Mouse (Mus musculus): ENCODE results near the gene Ehmt2. TPM values are rescaled to one million over a fixed set of nuclear protein-coding genes. Genes with fewer than 3 reads are reported as not detected.
"Not testable (repeated sequence)": the region's sequence is repeated elsewhere in the genome, so short reads cannot be mapped to it uniquely, and the experiment has no call there.

The Ehmt2 gene
- polyA plus RNA-seq, 1 experiment from 2014 or later: 70.0 TPM

DNA sequence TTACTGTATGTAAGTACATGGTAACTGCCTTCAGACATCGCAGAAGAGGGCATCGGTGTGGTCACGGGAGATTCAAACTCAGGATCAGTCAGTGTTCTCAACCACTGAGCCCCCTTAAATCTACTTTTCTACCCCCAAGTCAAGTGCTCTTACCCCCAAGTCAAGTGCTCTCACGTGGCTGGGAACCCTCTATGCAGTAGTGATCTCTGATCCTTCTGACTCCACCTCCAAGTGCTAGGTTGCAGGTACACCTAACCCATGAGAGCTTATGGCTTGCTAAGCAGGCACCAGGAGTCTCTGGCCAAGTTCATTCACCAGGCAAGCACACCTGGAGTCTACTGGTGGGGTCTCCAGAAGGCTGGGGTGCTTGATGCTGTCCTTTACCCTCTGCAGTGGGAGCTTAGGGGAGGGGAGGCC, 51.3 kb downstream of the Ehmt2 start:
- H3K4me3 ChIP-seq (replicated peaks): no peak overlapping the region
- 47% methylated on average over 4 of the region's 4 CpGs for WGBS
- 0 out of 2 replicates have a peak, but pooled peaks have one; percentile 3 for ATAC-seq (ENCODE audit: insufficient read depth, low FRiP score, low read depth)

DNA sequence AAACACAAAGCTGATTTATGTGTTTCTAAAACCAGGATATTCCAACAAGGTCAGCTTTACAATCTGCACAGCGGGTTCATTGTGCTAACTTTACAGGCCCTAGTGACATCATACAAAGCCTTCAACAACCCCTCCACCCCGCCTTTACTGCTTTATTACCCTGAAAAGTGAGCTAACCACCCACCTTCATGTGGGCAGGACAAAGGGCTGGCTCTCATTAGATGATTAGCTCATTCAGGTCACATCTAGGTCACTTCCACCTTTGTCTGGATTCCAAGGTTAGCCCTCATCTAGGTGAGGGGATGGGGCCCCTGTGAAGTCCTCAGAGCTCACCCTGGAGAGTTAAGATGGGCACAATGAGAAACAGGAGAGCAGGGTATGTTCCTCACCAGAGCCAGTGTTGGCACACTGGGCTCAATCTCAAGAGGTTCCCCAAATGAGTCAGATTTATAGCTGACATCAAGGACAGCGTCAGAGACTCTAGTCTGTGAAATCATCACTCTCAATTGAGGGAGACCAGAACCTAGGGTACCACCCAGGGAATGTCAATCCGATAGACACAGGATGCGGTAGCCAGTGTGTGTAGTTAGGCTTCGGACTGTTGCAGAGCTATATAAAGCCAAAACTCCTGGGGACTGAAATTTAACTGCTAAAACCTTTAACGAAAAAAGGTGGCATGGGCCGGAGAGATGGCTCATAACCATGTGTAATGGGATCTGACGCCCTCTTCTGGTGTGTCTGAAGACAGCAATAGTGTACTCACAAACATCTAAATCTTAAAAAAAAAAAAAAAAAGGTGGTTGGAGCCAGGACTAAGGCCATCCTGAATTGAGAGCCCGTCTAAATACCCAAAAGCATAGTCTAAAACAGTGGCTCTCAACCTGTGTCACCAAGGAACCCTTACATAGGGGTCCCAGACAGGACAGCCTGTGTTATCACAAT, 52.5 kb downstream of the Ehmt2 start:
- no peak for ATAC-seq (ENCODE audit: insufficient read depth, low FRiP score, low read depth)
- Histone ChIP-seq H3K4me1 (peaks cover 9% of the 10 kb centered on the region; the same call in 1 of the 2 replicates), H3K9ac (peak overlapping the region; percentile 99), H3K27me3 (replicated peaks) (no peaks in the 10 kb centered on the region), H3K4me3 (replicated peaks) (peak overlapping the region; percentile 94), H3K4me2 (peak overlapping the region; percentile 81), H3K9me3 (no peaks in the 10 kb centered on the region), H3K36me3 (peaks cover 16% of the 10 kb centered on the region; the same call in 1 of the 2 replicates), H3K27ac (peak overlapping the region; percentile 92)
- 25% methylated on average over 10 of the region's 10 CpGs for WGBS

More for the DNA sequence above, 51.3 kb downstream of the Ehmt2 start:
- no peaks in the 10 kb centered on the region for H3K9me3 ChIP-seq
- peaks cover 9% of the 10 kb centered on the region; the same call in 1 of the 2 replicates for H3K4me1 ChIP-seq
- no peak overlapping the region for H3K9ac ChIP-seq
- no peak overlapping the region for H3K4me2 ChIP-seq
- H3K27me3 ChIP-seq (replicated peaks): no peaks in the 10 kb centered on the region
- peaks cover 16% of the 10 kb centered on the region; the same call in 1 of the 2 replicates for H3K36me3 ChIP-seq
- peak overlapping the region; percentile 63; the same call in 1 of the 2 replicates for H3K27ac ChIP-seq

DNA sequence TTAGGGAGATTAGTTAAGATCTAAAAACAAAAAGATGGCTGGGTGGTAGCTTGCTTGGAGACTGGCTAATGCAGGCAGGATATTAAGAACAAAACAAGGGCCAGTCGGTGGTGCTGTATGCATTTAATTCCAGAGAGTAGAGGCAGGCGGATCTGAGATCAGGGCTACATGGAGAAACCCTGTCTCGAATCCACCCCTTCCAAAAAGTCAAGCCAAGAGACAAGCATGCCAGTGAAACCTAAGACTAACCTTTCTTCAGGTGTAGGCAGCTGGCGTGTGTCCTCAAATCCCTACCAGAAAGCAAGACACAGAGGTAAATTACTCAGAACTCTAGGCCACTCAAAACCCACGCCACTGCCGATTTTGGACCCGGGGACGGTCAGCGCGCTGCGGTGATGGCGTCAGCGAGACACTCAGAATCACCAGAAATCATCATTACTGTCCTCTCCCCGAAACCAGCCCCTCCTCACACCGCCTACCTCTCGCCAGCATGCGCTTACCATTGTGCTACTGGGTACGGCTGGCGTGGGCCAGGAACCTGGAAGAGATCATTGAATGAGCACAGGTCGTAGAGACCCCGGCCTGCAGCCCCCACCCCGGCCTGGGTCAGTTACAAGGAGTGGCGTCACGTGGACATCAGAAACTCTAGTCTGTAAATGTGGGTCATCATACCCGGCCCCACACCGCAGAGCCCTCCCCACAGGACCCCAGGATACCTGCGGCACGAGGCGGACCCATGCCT, 53.5 kb downstream of the Ehmt2 start:
- Histone ChIP-seq H3K9ac (peak overlapping the region; percentile 99), H3K27ac (peak overlapping the region; percentile 92), H3K4me1 (peaks cover 9% of the 10 kb centered on the region; the same call in 1 of the 2 replicates), H3K27me3 (replicated peaks) (no peaks in the 10 kb centered on the region), H3K9me3 (no peaks in the 10 kb centered on the region), H3K36me3 (peaks cover 16% of the 10 kb centered on the region; the same call in 1 of the 2 replicates), H3K4me3 (replicated peaks) (peak overlapping the region; percentile 94), H3K4me2 (peak overlapping the region; percentile 81)
- under 1% methylated on average over 29 of the region's 29 CpGs for WGBS
- peak; percentile 21 for ATAC-seq (ENCODE audit: insufficient read depth, low FRiP score, low read depth)

DNA sequence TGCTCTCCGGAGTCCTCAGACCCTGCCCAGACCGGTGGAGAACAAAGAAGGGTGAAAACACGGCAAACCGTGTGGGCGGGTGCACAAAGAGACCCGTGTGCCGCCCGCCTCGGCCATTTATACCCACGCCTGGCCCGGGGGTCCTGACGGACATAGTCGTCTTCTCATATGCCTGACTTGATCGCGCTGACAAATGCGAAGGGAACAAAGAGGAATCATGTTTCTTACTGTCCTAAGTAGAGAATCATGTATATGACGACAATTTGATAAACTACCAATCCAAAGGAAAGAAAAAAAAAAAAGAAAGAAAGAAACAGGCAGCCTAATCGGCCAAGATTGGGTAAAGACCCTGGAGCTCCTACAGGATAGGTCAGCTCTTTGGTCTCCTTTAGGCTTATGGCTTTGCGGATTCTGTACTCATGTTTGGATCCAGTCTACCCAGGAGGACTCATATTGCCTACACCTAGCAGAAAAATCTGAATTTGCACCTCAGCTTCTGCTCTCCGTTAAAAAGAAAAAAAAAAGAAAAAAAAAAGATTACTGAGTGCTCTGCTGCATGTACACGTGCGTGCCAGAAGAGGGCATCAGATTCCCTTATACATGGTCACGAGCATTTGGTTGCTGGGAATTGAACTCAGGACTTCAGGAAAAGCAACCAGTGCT, 54.2 kb downstream of the Ehmt2 start:
- WGBS: under 1% methylated on average over 23 of the region's 23 CpGs
- peak overlapping the region; percentile 81 for H3K4me2 ChIP-seq
- peaks cover 16% of the 10 kb centered on the region; the same call in 1 of the 2 replicates for H3K36me3 ChIP-seq
- peak overlapping the region; percentile 92 for H3K27ac ChIP-seq
- peak overlapping the region; percentile 94 for H3K4me3 ChIP-seq (replicated peaks)
- peak; percentile 70; the same call in 1 of the 2 replicates for ATAC-seq (ENCODE audit: insufficient read depth, low FRiP score, low read depth)
- peaks cover 9% of the 10 kb centered on the region; the same call in 1 of the 2 replicates for H3K4me1 ChIP-seq
- no peaks in the 10 kb centered on the region for H3K9me3 ChIP-seq
- no peaks in the 10 kb centered on the region for H3K27me3 ChIP-seq (replicated peaks)
- peak overlapping the region; percentile 99 for H3K9ac ChIP-seq

DNA sequence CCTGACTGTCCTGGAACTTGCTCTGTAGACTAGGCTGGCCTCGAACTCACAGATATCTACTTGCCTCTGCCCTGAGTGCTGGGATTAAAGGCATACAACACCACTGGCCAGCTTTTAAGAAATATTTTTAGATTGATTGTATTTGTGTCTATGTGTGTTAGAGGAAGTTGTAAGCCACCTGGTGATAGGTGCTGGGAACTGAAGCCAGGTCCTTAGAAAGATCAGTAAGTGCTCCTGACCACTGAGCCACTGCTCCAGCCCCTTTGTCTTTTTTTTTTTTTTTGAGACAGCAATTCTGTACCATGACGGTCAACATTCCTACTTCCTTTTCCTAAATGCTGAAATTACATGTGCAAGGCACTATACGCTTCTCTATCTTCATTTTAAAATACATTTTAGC, 55.0 kb downstream of the Ehmt2 start:
- H3K4me3 ChIP-seq (replicated peaks): no peak overlapping the region
- 93% methylated on average over 3 of the region's 3 CpGs for WGBS
- H3K36me3 ChIP-seq: peaks cover 16% of the 10 kb centered on the region; the same call in 1 of the 2 replicates
- no peaks in the 10 kb centered on the region for H3K27me3 ChIP-seq (replicated peaks)
- H3K27ac ChIP-seq: 0 out of 2 replicates have a peak overlapping the region, but pooled peaks have one; percentile 92
- no peak overlapping the region for H3K9ac ChIP-seq
- H3K9me3 ChIP-seq: no peaks in the 10 kb centered on the region
- H3K4me1 ChIP-seq: peaks cover 9% of the 10 kb centered on the region; the same call in 1 of the 2 replicates
- ATAC-seq (ENCODE audit: insufficient read depth, low FRiP score, low read depth): no peak
- H3K4me2 ChIP-seq: 0 out of 2 replicates have a peak overlapping the region, but pooled peaks have one; percentile 81

DNA sequence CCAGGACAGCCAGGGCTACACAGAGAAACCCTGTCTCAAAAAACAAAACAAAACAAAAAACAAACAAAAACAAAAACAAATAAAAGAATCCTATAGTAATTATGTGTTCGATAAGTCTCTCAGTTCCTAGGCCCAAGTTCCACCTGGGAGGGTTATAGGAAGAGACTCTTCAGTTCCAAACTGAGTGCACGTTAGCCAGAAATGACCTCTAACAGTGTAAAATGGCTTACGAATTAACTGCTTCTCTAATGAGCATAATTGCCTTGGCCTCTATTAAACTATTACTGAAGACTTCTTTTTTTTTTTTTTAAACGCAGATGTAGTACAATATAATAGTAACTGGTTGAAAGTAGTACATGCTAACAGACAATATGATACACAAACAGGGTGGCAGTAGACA, 55.6 kb downstream of the Ehmt2 start:
- no peak overlapping the region for H3K4me3 ChIP-seq (replicated peaks)
- H3K9ac ChIP-seq: no peak overlapping the region
- H3K4me1 ChIP-seq: peaks cover 9% of the 10 kb centered on the region; the same call in 1 of the 2 replicates
- H3K4me2 ChIP-seq: no peak overlapping the region
- H3K36me3 ChIP-seq: peaks cover 16% of the 10 kb centered on the region; the same call in 1 of the 2 replicates
- ATAC-seq (ENCODE audit: insufficient read depth, low FRiP score, low read depth): no peak
- 89% methylated on average over 4 of the region's 4 CpGs for WGBS
- no peaks in the 10 kb centered on the region for H3K9me3 ChIP-seq
- H3K27ac ChIP-seq: no peak overlapping the region
- no peaks in the 10 kb centered on the region for H3K27me3 ChIP-seq (replicated peaks)

DNA sequence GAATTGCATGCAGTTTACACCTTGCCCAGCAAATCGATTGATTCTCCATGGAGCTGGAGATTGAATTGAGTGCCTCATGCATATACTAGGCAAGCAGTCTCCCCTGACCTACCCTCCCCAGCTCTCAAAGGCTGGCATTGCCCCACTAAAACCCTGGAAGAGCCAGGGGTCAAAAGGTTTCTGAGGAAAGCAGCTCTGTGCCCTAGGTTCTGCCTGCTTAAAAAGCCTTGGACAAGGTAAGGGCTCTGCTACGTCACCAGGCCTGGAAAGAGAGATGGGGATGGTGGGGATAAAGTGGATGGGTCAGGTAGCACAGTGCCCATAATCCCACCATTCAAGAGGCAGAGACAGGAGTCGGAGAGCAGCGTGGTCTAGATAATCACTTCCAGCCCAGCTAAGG, 56.6 kb downstream of the Ehmt2 start:
- WGBS: 86% methylated on average over 4 of the region's 4 CpGs
- peaks cover 10% of the 10 kb centered on the region for H3K4me1 ChIP-seq
- H3K4me2 ChIP-seq: no peak overlapping the region
- ATAC-seq (ENCODE audit: insufficient read depth, low FRiP score, low read depth): no peak
- no peak overlapping the region for H3K9ac ChIP-seq
- H3K36me3 ChIP-seq: peaks cover 10% of the 10 kb centered on the region; the same call in 1 of the 2 replicates
- H3K27ac ChIP-seq: no peak overlapping the region
- no peaks in the 10 kb centered on the region for H3K27me3 ChIP-seq (replicated peaks)
- H3K4me3 ChIP-seq (replicated peaks): no peak overlapping the region
- no peaks in the 10 kb centered on the region for H3K9me3 ChIP-seq

DNA sequence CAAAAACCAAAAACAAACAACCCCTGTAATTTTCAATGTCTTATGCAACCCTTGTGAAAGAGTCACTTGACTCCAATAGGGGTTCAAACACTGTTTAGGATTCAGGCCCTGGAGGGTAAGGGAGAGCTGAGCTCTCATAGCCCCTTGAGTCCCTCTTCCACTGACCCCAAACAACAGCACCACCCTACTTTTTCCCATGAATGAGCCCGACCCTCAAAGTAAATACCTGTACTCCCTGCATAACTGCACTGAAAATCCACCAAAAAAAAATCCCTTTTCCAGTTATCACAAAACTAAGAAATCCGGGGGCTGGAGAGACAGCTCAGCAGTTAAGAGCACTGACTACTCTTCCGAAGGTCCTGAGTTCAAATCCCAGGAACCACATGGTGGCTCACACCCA, 57.6 kb downstream of the Ehmt2 start:
- no peak overlapping the region for H3K27ac ChIP-seq
- ATAC-seq (ENCODE audit: insufficient read depth, low FRiP score, low read depth): no peak
- 73% methylated on average over 3 of the region's 3 CpGs for WGBS
- no peaks in the 10 kb centered on the region for H3K9me3 ChIP-seq
- no peak overlapping the region for H3K9ac ChIP-seq
- H3K36me3 ChIP-seq: 0 out of 2 replicates have a peak, but pooled peaks cover under 1% of the 10 kb centered on the region
- no peak overlapping the region for H3K4me3 ChIP-seq (replicated peaks)
- H3K4me1 ChIP-seq: peaks cover 8% of the 10 kb centered on the region
- no peaks in the 10 kb centered on the region for H3K27me3 ChIP-seq (replicated peaks)
- H3K4me2 ChIP-seq: no peak overlapping the region

DNA sequence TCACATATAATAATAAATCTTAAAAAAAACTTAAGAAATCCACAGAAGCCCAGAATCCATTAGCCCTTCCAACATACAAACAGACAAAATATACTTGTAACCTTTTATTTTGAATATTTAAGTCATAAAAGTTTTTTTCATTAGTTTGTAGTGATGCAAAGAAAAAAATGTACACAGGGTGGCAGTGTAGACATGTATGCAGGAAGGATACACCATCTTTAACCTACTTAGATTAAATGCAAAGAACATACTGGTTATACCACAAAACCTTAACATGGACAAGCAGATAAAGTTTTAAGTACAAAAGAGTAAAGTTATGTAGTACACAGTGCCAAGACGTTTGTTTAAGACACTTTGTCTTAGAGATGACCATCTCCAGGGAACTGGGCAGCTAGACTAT, 58.1 kb downstream of the Ehmt2 start:
- no peak overlapping the region for H3K4me2 ChIP-seq
- no peaks in the 10 kb centered on the region for H3K9me3 ChIP-seq
- no peaks in the 10 kb centered on the region for H3K27me3 ChIP-seq (replicated peaks)
- H3K27ac ChIP-seq: no peak overlapping the region
- ATAC-seq (ENCODE audit: insufficient read depth, low FRiP score, low read depth): no peak
- H3K4me3 ChIP-seq (replicated peaks): no peak overlapping the region
- no peaks in the 10 kb centered on the region for H3K36me3 ChIP-seq
- H3K9ac ChIP-seq: no peak overlapping the region
- H3K4me1 ChIP-seq: peaks cover 7% of the 10 kb centered on the region; the same call in 1 of the 2 replicates
- WGBS: 46% methylated on average over 1 of the region's 1 CpGs

DNA sequence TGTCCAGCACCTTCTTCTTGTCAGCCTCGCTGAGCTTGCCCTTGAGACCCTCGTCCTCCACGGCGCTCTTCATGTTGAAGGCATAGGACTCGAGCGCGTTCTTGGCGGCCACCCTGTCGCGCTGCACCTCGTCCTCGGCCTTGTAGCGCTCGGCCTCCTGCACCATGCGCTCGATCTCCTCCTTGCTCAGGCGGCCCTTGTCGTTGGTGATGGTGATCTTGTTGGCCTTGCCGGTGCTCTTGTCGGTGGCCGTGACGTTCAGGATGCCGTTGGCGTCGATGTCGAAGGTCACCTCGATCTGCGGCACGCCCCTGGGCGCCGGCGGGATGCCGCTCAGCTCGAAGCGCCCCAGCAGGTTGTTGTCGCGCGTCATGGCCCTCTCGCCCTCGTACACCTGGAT, 59.0 kb downstream of the Ehmt2 start:
- H3K4me3 ChIP-seq (replicated peaks); H3K27me3 ChIP-seq (replicated peaks); H3K9ac ChIP-seq; ATAC-seq (ENCODE audit: insufficient read depth, low FRiP score, low read depth); H3K36me3 ChIP-seq; H3K4me1 ChIP-seq; H3K9me3 ChIP-seq; H3K27ac ChIP-seq: not testable (repeated sequence)
- 0 out of 2 replicates have a peak overlapping the region, but pooled peaks have one; percentile 21 for H3K4me2 ChIP-seq
- WGBS: 15% methylated on average over 35 of the region's 40 CpGs

DNA sequence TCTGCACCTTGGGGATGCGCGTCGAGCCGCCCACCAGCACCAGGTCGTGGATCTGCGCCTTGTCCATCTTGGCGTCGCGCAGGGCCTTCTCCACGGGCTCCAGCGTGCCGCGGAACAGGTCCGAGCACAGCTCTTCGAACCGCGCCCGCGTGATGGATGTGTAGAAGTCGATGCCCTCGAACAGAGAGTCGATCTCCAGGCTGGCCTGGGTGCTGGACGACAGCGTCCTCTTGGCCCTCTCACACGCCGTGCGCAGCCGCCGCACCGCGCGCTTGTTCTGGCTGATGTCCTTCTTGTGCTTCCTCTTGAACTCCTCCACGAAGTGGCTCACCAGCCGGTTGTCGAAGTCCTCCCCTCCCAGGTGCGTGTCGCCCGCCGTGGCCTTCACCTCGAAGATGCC, 59.7 kb downstream of the Ehmt2 start:
- not testable (repeated sequence) for ATAC-seq (ENCODE audit: insufficient read depth, low FRiP score, low read depth); H3K36me3 ChIP-seq; H3K9me3 ChIP-seq; H3K27me3 ChIP-seq (replicated peaks); H3K4me2 ChIP-seq; H3K27ac ChIP-seq; H3K4me1 ChIP-seq; H3K4me3 ChIP-seq (replicated peaks); H3K9ac ChIP-seq
- WGBS: 27% methylated on average over 25 of the region's 40 CpGs
